16 mouse cellular contexts compared by ENCODE assay signal in the genomic region with DNA sequence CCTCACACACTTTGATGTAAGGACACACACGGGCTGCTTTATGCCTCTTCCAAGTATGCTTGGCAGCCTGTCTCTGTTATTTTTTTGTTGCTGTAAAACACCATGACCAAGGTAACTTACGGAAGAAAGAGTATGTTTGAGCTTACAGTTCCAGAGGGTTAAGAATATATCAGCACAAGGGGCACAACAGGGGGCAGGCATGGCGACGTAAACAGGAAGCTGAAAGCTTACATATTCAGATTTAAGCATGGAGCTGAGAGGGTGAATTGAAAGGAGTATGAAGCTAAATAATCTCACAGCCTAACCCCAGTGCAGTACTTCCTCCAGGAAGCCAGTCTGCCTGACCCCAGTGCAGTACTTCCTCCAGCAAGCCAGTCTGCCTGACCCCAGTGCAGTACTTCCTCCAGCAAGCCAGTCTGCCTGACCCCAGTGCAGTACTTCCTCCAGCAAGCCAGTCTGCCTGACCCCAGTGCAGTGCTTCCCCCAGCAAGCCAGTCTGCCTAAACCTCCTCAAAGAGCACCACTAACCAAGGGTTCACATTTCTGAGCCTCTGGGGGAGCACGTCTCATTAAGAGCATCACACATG. TPM values are rescaled to one million over a fixed set of nuclear protein-coding genes. Genes with fewer than 3 reads are reported as not detected.
DNase-seq lines count a peak whose midpoint lies in the region; ATAC-seq lines count a peak whose summit lies in the region.
"Had no signal": no experiment of that assay in that cellular context is flagged by ENCODE, and none has a peak within 500 bp of the region (broad histone marks: within the 10 kb centered on the region; RNA-seq: fewer than 3 reads in every experiment).

No protein-coding gene starts in this region.

- no peak overlapping the region for H3K4me2 ChIP-seq in kidney, embryonic 14.5 days (replicated peaks; ENCODE audit: low read depth, low read length)
- no peak overlapping the region for H3K4me2 ChIP-seq in liver, embryonic 16.5 days (ENCODE audit: low read depth, low read length)
- H3K4me2 ChIP-seq in hindbrain, embryonic 13.5 days = no peak overlapping the region
- H3K4me2 ChIP-seq: hindbrain, embryonic 12.5 days; limb, embryonic 13.5 days had no signal

- DNase-seq in kidney, adult 18-20 months = no peak
- DNase-seq in 416B (ENCODE audit: low read depth) (peak; percentile 42), ES-CJ7 (ENCODE audit: low read depth, low spot score) (peak; percentile 33)
- no peak for DNase-seq in layer of hippocampus, adult 9-11 months
- no peak for DNase-seq in left cerebral cortex, adult 11 months (ENCODE audit: low spot score)
- DNase-seq: cerebellum, adult 8-10 months; kidney, adult 2 months; right cerebral cortex, postnatal 4 days had no signal

- WGBS in kidney, embryonic 14.5 days = 62% methylated on average over 5 of the region's 5 CpGs
- 53% methylated on average over 5 of the region's 5 CpGs for WGBS in liver, embryonic 16.5 days (ENCODE audit: insufficient replicate concordance)
- 69% methylated on average over 5 of the region's 5 CpGs for WGBS in hindbrain, embryonic 13.5 days

- no peak overlapping the region for H3K9ac ChIP-seq in kidney, embryonic 14.5 days (ENCODE audit: low read depth, low read length)
- H3K9ac ChIP-seq in liver, embryonic 16.5 days (ENCODE audit: low read depth, low read length) = no peak overlapping the region
- H3K9ac ChIP-seq in hindbrain, embryonic 13.5 days = no peak overlapping the region
- H3K9ac ChIP-seq: hindbrain, embryonic 12.5 days; limb, embryonic 13.5 days had no signal

- no peaks in the 10 kb centered on the region for H3K36me3 ChIP-seq in kidney, embryonic 14.5 days (ENCODE audit: control insufficient read depth, insufficient read depth, low read length)
- H3K36me3 ChIP-seq in liver, embryonic 16.5 days (ENCODE audit: control insufficient read depth, insufficient read depth) = no peaks in the 10 kb centered on the region
- no peaks in the 10 kb centered on the region for H3K36me3 ChIP-seq in hindbrain, embryonic 13.5 days
- H3K36me3 ChIP-seq: embryonic facial prominence, embryonic 10.5 days; hindbrain, embryonic 12.5 days; limb, embryonic 13.5 days; midbrain, embryonic 10.5 days had no signal

- ATAC-seq in kidney, embryonic 14.5 days (ENCODE audit: low FRiP score, low TSS enrichment) = peak; percentile 32; the same call in 1 of the 2 replicates
- peak; percentile 27; the same call in 1 of the 2 replicates for ATAC-seq in liver, embryonic 16.5 days (ENCODE audit: low read depth)
- no peak for ATAC-seq in hindbrain, embryonic 13.5 days (ENCODE audit: low FRiP score)

- H3K27ac ChIP-seq in kidney, embryonic 14.5 days (ENCODE audit: low read depth, low read length) = no peak overlapping the region
- no peak overlapping the region for H3K27ac ChIP-seq in liver, embryonic 16.5 days (ENCODE audit: low read length)
- no peak overlapping the region for H3K27ac ChIP-seq in hindbrain, embryonic 13.5 days
- H3K27ac ChIP-seq: embryonic facial prominence, embryonic 10.5 days; hindbrain, embryonic 12.5 days; limb, embryonic 13.5 days; midbrain, embryonic 10.5 days had no signal

- no peaks in the 10 kb centered on the region for H3K27me3 ChIP-seq in kidney, embryonic 14.5 days (ENCODE audit: control insufficient read depth, insufficient read depth, low read length)
- no peaks in the 10 kb centered on the region for H3K27me3 ChIP-seq in liver, embryonic 16.5 days (ENCODE audit: control insufficient read depth, insufficient read depth, low read depth, low read length)
- H3K27me3 ChIP-seq in hindbrain, embryonic 13.5 days = no peaks in the 10 kb centered on the region
- H3K27me3 ChIP-seq: CH12.LX; hindbrain, embryonic 12.5 days; limb, embryonic 13.5 days had no signal

- no peak overlapping the region for H3K4me3 ChIP-seq in kidney, embryonic 14.5 days (ENCODE audit: low read length)
- no peak overlapping the region for H3K4me3 ChIP-seq in liver, embryonic 16.5 days (ENCODE audit: low read depth, low read length)
- no peak overlapping the region for H3K4me3 ChIP-seq in hindbrain, embryonic 13.5 days
- H3K4me3 ChIP-seq: embryonic facial prominence, embryonic 10.5 days; hindbrain, embryonic 12.5 days; limb, embryonic 13.5 days; midbrain, embryonic 10.5 days had no signal

- no peaks in the 10 kb centered on the region for H3K9me3 ChIP-seq in kidney, embryonic 14.5 days (ENCODE audit: control insufficient read depth, low read length)
- no peaks in the 10 kb centered on the region for H3K9me3 ChIP-seq in liver, embryonic 16.5 days (replicated peaks; ENCODE audit: control insufficient read depth, low read length)
- no peaks in the 10 kb centered on the region for H3K9me3 ChIP-seq in hindbrain, embryonic 13.5 days
- H3K9me3 ChIP-seq: embryonic facial prominence, embryonic 10.5 days; hindbrain, embryonic 12.5 days; limb, embryonic 13.5 days; midbrain, embryonic 10.5 days had no signal

- no peaks in the 10 kb centered on the region for H3K4me1 ChIP-seq in kidney, embryonic 14.5 days (ENCODE audit: control insufficient read depth, insufficient read depth, low read length)
- no peaks in the 10 kb centered on the region; the same call in 1 of the 2 replicates for H3K4me1 ChIP-seq in liver, embryonic 16.5 days (ENCODE audit: control insufficient read depth, low read depth, low read length)
- H3K4me1 ChIP-seq in hindbrain, embryonic 13.5 days (replicated peaks) = no peaks in the 10 kb centered on the region
- H3K4me1 ChIP-seq: hindbrain, embryonic 12.5 days; limb, embryonic 13.5 days; midbrain, embryonic 10.5 days had no signal

RNA-seq across cellular contexts. Expression of a gene that starts 49.7 kb away (rescaled TPM):
- polyA plus RNA-seq in kidney, embryonic 14.5 days (2014; fragmentation: Nextera tagmentation; extraction: Ambion mirVana) = 26.8 and 61.4 TPM in 2 replicates
- polyA plus RNA-seq in liver, embryonic 16.5 days (2015; fragmentation: Nextera tagmentation; extraction: Ambion mirVana) = 17.4 and 19.2 TPM in 2 replicates
- 49.3 and 49.9 TPM in 2 replicates for polyA plus RNA-seq in hindbrain, embryonic 13.5 days (2015; fragmentation: Nextera tagmentation; extraction: Ambion mirVana)

Comparison
In these comparisons a context has a peak if more than half of its experiments do, and no peak if none do; other contexts are left out.
1. DNase-seq: peak in 416B (single experiment) and ES-CJ7 (single experiment); none in kidney, adult 18-20 months (single experiment), layer of hippocampus, adult 9-11 months (single experiment) and left cerebral cortex, adult 11 months (single experiment).